Mouse (Mus musculus) thymus, postnatal 36 days (tissue): ENCODE data around the gene Olfr985.

Experiments used
- DNase-seq, 2 experiments: peaks; one replicate each; pipeline ENCODE4 v3.0.0; 2022; ENCODE audit warnings: mixed read lengths in 2 of 2

Olfr985 gene

DNA sequence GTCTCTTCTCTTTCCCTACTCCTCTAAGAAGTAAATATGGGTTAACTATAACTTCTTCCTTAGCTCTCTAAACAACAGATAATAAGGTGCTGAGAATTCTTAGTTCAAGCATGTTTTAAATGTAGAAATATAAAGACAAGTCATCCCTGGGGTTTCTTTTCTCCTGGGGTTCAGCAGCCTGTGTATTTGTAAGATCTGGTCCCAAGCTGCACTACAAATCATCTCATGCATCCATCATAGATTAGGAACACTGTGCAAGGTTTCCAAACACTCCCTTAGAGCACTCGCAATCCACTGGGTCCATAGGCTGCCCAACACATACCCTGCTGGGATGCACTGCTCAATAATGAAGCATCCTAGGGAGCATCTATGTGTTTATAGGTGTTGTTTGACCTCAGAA is at the start of gene Olfr985:
Olfr985 (minus strand) TSS at position 101 of the 400 bp plus-strand sequence.
- DNase-seq: no peak

GRCm38 (mm10) chr9:40177017-40177416 is 47.0 kb upstream of the Olfr985 start:
- no peak for DNase-seq

GRCm38 (mm10) chr9:40166446-40166845 is 36.5 kb upstream of the Olfr985 start:
- DNase-seq: no peak

DNA sequence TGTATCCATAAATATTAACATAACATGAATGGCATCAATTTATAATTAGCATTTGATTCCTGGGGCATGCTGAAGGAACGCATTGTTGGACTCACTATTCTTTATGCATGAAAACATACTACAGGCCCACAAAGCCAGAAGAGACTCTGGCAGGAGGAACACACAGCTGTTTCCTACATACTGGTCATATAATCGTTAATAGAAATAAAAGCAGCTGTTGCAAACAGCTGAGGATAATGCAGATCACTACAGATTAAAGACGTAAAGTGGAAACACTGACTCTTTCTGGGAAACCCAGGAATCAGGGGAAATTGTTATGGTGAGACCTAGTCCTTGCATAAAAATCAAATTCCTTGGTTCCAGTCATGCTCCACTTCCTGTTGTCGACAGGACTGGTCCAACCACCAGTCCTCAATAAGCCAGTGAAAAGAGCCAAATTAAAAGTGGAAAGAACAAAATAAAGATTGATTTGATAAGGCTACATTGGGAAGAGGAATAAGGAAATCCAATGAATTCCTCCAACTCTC is 25.2 kb upstream of the Olfr985 start:
- no peak for DNase-seq

DNA sequence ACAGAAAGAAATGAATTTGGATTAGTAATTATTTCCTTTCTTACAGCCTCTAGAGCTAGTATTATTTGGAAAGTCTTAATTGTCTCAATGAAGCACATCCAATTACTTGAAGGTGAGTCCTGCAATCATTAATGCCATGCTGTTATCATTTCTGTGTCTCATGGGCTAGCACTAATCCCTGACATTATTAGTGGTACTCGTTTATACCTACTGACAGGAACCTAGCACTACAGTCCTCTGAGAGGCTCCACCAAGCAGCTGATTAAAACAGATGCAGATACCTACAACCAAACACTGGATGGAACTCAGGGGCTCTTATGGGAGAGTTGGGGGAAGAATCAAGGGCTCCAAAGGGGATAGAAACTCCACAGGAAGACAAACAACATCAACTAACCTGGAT is 11.6 kb upstream of the Olfr985 start:
- no peak for DNase-seq

DNA sequence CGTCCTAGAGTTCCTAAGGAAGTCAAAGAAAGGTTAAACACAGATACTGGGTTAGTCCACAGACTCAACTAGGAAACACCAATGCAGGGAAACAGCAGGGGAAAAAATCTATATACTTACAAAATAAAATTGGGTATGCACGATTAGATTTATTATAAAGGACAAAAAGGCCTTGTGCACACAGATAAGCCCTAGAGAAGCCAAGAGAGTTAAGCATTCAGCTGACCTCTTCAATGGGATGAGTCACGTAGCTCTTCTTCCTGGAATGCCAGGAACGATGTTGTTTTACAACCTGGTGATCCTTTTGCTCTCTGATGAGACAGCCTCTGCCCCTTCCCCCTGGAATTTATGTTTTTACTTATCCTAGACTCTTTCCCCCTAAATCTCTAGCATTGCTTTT is 9.5 kb upstream of the Olfr985 start:
- DNase-seq: no peak

GRCm38 (mm10) chr9:40136987-40137688 is 7.2 kb upstream of the Olfr985 start:
- DNase-seq: no peak

DNA sequence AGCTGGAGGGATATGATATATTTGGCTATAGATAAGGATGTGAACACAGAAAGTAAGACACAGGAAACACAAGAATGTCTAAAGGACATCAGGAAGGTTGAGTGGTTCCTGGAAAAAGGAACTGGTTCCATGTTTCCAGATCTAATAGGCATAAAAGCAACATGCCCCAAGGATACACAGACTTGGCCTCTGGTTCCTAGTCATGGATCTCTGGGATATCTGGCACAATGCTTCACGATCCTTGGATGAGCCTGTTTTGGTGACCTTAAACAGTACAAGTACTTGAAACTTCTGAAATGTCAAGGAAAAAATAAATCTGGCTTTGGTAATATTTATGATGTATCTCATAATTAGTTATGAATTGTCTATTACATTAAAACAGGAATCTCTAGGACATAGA is 572 bp upstream of the Olfr985 start:
- DNase-seq: no peak

GRCm38 (mm10) chr9:40117287-40117659 is 12.7 kb downstream of the Olfr985 start:
- no peak for DNase-seq

GRCm38 (mm10) chr9:40116645-40117286 is 13.2 kb downstream of the Olfr985 start:
- no peak for DNase-seq

DNA sequence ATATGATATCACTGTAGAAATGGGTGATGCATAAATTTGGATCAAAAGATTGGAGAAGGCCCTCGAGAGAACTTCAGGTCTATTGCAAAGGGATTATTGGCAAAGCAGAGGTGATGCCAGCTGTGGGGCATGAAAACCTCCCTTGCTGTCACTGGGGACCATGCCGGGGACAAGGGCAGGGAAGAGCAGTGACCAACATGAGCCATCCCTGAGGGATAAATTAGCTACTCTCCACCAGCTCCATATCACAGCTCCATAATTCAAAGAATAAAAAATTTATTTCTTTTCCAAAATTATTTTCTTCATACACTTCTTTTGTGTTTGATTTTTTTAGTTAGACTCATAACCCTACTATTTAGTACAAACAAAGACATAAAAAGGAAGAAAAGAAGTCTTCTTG is 15.9 kb downstream of the Olfr985 start, which contains the start of gene Olfr984:
Olfr984 (minus strand) TSS at position 101 of the 400 bp plus-strand sequence.
- no peak for DNase-seq

- no peak for DNase-seq
Observed at GRCm38 (mm10) chr9:40094769-40095168, 35.2 kb downstream of the Olfr985 start.

- no peak for DNase-seq
Observed at GRCm38 (mm10) chr9:40093495-40093894, 36.5 kb downstream of the Olfr985 start, which contains the start of gene Olfr983. Gene Olfr983, minus strand, starts transcription at chr9:40093595.
